Mouse (Mus musculus) thymus, adult 2 months (tissue): ENCODE data around the gene Wdr45. TPM values are rescaled to one million over a fixed set of nuclear protein-coding genes. Genes with fewer than 3 reads are reported as not detected.
"Not testable (repeated sequence)": the region's sequence is repeated elsewhere in the genome, so short reads cannot be mapped to it uniquely, and the experiment has no call there.

Experiments used
- DNase-seq: peaks from one replicate; pipeline ENCODE4 v3.0.0; 2021
- H3K27ac ChIP-seq: fragments of 200-500 bp; 2 replicates; pipeline ENCODE4 v1.5.1; 2012; ENCODE audit warnings: low read length, control low read depth; ENCODE audit not compliant: control insufficient read depth, insufficient read depth
- H3K27me3 ChIP-seq: fragments of 200-500 bp; 2 replicates; pipeline ENCODE4 v1.6.1; 2012; ENCODE audit warnings: mild to moderate bottlenecking, low read length, moderate library complexity, mixed read lengths; ENCODE audit not compliant: control insufficient read depth, insufficient read depth
- H3K36me3 ChIP-seq: fragments of 200-500 bp; 2 replicates; pipeline ENCODE4 v1.6.1; 2012; ENCODE audit warnings: mild to moderate bottlenecking, low read length, moderate library complexity; ENCODE audit not compliant: control insufficient read depth, insufficient read depth
- H3K4me1 ChIP-seq: fragments of 200-500 bp; replicated peaks from 2 replicates; pipeline ENCODE4 v1.6.1; 2012; ENCODE audit warnings: low read length; ENCODE audit not compliant: control insufficient read depth, insufficient read depth
- H3K4me3 ChIP-seq: fragments of 200-500 bp; 2 replicates; pipeline ENCODE4 v1.5.1; 2012; ENCODE audit warnings: mild to moderate bottlenecking, low read length, control low read depth, moderate library complexity; ENCODE audit not compliant: control insufficient read depth, insufficient read depth
- CTCF ChIP-seq: fragments of 200-500 bp; IDR thresholded peaks from 2 replicates; pipeline ENCODE4 v1.5.1; 2012; ENCODE audit warnings: mild to moderate bottlenecking, control low read depth, low read length, moderate library complexity, borderline replicate concordance; ENCODE audit not compliant: control insufficient read depth, poor library complexity, insufficient read depth; ENCODE audit errors: extremely low read depth
- POLR2A ChIP-seq: fragments of 200-500 bp; IDR thresholded peaks from 2 replicates; pipeline ENCODE4 v1.6.1; 2012; ENCODE audit warnings: mild to moderate bottlenecking, low read length, control low read depth, moderate library complexity; ENCODE audit not compliant: control insufficient read depth, poor library complexity, insufficient read depth; ENCODE audit errors: extremely low read depth
- WGBS: fragments of 180-500 bp; shearing (Covaris S2); methylation state at CpG from one replicate; pipeline ENCODE4 v1.1.7; 2018; 5-methylcytosine and 5-hydroxymethylcytosine counted together
- polyA plus RNA-seq: library from polyadenylated mRNA; depleted of rRNA; stranded (reverse); fragments of >200 nt; gene quantifications from 2 replicates; pipeline ENCODE4 v1.2.3, GENCODE M21; 2012

The Wdr45 gene
- polyA plus RNA-seq, 1 experiment: 105 TPM

DNA sequence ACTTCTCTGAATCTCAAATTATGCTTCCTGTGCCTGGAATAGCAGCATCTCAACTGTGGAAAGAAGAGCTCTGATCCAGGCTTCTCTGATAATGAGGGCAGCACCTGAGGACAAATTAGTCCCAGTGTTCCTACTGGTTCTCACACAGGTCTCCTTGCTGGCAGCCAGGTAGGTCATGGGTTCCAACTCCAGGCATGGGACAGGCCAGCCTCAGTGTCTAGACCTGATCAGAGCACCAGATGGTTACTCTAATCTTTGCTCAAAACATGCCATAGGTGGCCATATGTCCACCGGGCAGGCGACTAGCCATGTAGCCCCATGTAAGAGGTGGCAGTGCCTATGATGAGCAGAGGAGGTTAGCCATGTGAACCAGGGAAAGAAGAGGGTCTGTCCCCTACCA, 25.8 kb upstream of the Wdr45 start:
- H3K27me3 ChIP-seq: no peaks in the 10 kb centered on the region
- no peaks in the 10 kb centered on the region for H3K36me3 ChIP-seq
- no peak for DNase-seq
- no peaks in the 10 kb centered on the region for H3K4me1 ChIP-seq
- no peak overlapping the region for H3K27ac ChIP-seq
- no peak for TF ChIP-seq CTCF
- TF ChIP-seq POLR2A: no peak
- 100% methylated on average over 2 of the region's 2 CpGs for WGBS
- no peak overlapping the region for H3K4me3 ChIP-seq

GRCm38 (mm10) chrX:7690486-7690885, 23.6 kb upstream of the Wdr45 start:
- H3K27ac ChIP-seq: no peak overlapping the region
- DNase-seq: no peak
- no peaks in the 10 kb centered on the region for H3K4me1 ChIP-seq
- WGBS: 91% methylated on average over 3 of the region's 3 CpGs
- H3K27me3 ChIP-seq: no peaks in the 10 kb centered on the region
- H3K4me3 ChIP-seq: no peak overlapping the region
- TF ChIP-seq POLR2A: no peak
- TF ChIP-seq CTCF: no peak
- H3K36me3 ChIP-seq: no peaks in the 10 kb centered on the region

DNA sequence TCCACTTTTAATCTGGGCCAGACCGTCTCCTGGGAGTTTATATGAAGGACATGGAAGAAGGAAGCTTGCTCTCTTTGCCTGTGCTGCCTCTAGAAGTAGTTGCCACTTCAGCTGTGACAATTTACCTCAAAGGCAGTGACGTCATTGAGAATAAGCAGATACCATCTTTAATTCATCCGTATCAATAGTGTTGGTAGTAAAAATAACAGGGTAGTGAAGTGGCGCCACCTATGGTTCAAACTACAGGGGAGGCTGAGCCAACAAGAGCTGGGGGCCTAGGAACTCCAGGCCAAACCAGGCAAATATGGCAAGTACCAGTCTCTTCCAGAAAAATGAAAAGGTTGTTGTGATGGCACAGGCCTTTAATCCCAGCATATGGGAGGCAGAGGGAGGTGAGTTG, 21.3 kb upstream of the Wdr45 start:
- TF ChIP-seq CTCF: no peak
- no peak for TF ChIP-seq POLR2A
- peak; percentile 34 for DNase-seq
- no peaks in the 10 kb centered on the region for H3K27me3 ChIP-seq
- no peak overlapping the region for H3K4me3 ChIP-seq
- H3K36me3 ChIP-seq: no peaks in the 10 kb centered on the region
- 0 out of 2 replicates have a peak, but pooled peaks cover 2% of the 10 kb centered on the region for H3K4me1 ChIP-seq
- 30% methylated on average over 4 of the region's 4 CpGs for WGBS
- H3K27ac ChIP-seq: no peak overlapping the region

- no peak for DNase-seq
- Histone ChIP-seq H3K27ac (no peak overlapping the region), H3K27me3 (no peaks in the 10 kb centered on the region), H3K36me3 (no peaks in the 10 kb centered on the region), H3K4me1 (peaks cover 10% of the 10 kb centered on the region), H3K4me3 (no peak overlapping the region)
- WGBS: 39% methylated on average over 6 of the region's 6 CpGs
- TF ChIP-seq CTCF: no peak
- TF ChIP-seq POLR2A: no peak
Observed at GRCm38 (mm10) chrX:7696520-7696919, 17.6 kb upstream of the Wdr45 start.

- H3K4me1 ChIP-seq: peaks cover 10% of the 10 kb centered on the region
- peak; percentile 80 for DNase-seq
- TF ChIP-seq POLR2A (peak; percentile 53; the same call in 1 of the 2 replicates), CTCF (no peak)
- H3K27ac ChIP-seq: no peak within 1 kb of the TSS
- peak within 1 kb of the TSS; percentile 89 for H3K4me3 ChIP-seq
- no peaks in the 10 kb centered on the region for H3K36me3 ChIP-seq
- WGBS: 2% methylated on average over 33 of the region's 33 CpGs
- no peaks in the 10 kb centered on the region for H3K27me3 ChIP-seq
Observed at GRCm38 (mm10) chrX:7696954-7697381, 17.2 kb upstream of the Wdr45 start, which contains the start of gene Gpkow. TSS of gene Gpkow (plus strand) at chrX:7697131.

DNA sequence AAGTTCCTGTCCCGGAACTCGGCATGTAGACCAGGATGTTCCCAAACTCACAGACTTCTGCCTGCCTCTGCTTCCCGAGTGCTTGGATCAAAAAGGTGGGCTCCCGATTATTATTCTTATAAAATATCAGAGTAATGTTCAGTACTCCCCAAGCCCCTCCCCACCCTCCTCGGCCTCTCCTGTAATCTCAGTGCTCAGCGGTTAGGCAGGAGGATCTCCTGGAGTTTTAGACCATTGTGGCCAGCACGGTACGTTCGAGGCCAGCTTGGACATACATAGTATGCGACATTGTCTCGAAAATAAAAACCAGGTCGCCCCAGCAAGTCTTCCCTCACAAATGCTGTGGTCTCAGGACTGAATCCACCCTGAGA, 384 bp upstream of the Wdr45 start:
- not testable (repeated sequence) for H3K4me1 ChIP-seq, H3K27ac ChIP-seq, H3K27me3 ChIP-seq, DNase-seq, H3K36me3 ChIP-seq
- 1% methylated on average over 6 of the region's 12 CpGs for WGBS
- peak overlapping the region; percentile 39 for H3K4me3 ChIP-seq

DNA sequence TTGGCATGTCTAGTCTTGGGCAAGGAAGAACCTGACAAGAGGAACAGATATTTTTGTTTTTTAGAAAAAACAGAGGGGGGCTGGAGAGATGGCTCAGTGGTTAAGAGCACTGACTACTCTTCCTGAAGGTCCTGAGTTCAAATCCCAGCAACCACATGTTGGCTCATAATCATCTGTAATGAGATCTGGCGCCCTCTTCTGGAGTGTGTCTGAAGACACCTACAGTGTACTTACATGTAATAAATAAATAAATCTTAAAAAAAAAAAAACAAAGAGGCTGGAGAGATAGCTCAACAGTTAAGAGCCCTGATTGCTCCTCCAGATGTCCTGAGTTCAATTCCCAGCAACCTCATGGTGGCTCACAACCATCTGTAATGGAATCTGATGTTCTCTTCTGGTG, 1.9 kb downstream of the Wdr45 start:
- H3K4me3 ChIP-seq, H3K27me3 ChIP-seq, DNase-seq, H3K4me1 ChIP-seq, H3K27ac ChIP-seq, H3K36me3 ChIP-seq: not testable (repeated sequence)
- WGBS: 78% methylated on average over 1 of the region's 1 CpGs
